Mouse (Mus musculus): ENCODE results near the gene Ttn.
A peak's percentile ranks its signal among the peaks of the same experiment; 100 is the strongest.

Ttn gene

DNA sequence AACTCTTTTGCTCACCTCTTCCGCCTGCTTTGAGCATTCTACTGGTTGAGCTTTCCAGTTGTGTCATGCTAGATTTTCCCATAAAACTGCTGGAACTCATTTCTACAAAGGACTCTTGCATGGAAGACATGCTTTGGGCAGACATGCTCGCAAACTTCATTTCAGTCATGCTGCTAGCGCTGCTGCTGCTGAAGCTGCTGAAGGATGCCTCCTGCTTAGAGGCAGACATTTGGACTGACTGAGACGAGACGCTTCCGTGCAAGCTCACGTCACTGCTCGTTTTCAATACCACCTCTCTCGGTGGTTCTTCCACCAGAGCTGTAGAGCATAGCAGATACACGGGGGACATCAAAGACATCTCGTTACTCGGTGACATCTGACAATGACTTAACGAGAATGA lies 276.7 kb downstream of the Ttn start:
- DNase-seq (ENCODE audit: low spot score in 2 of 2), result no peak

DNA sequence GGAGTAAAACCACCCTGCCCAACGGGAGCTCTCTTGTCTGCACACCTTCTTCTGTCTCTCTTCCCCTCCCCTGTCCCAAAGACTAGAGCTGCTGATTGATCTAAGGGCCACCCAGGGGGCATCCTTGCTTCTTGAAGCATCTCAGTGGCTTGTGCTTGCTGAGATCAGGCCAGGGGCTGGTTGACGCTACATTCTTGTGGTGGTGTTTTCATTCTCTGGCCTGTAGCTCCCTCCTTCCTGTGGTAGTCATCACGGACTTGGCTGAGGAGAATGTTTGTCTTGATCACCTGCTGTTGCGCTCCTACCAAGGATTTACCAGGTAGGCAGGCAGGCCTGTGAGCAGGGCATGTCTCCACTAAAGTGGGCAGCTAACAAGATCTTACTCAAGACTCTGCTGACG lies 279.6 kb downstream of the Ttn start:
- no peak for DNase-seq (ENCODE audit: low spot score in 2 of 2)

DNA sequence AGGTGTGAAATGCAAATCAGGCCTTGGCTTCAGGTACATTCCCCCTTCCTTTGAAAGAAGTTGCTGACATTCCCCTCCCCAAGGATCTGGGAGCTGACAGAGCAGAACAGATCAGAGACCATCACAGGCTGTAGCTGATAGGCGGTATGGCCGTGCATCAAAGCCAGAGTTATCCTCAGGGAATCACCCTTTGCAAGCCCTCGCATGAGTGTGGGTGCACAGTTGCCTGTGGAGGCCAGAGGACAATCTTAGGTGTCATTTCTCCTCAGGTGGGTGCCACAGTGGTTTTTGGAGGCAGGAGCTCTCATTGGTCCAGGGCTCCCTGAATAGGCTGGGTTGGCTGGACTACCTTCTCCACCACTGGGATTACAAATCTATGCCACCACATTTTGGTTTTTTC lies 280.2 kb downstream of the Ttn start:
- no peak for DNase-seq (ENCODE audit: low spot score in 2 of 2)

DNA sequence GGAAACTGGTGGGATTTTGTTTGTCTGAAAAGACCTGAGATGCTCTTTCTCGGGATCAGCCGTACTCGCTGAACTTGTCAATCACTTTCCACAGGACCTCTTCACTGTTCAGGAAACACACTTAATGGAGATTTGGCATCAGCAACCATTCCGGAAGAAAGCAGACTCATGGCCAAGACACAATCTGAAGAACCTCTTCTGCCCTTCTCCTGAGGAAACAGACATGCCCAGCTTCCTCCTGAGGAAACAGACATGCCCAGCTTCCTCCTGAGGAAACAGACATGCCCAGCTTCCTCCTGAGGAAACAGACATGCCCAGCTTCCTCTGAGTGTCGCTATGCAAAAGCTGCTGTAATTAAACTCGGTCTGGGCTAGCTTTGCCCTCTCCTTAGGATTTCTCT lies 287.1 kb downstream of the Ttn start:
- DNase-seq (ENCODE audit: low spot score in 2 of 2), result no peak

DNA sequence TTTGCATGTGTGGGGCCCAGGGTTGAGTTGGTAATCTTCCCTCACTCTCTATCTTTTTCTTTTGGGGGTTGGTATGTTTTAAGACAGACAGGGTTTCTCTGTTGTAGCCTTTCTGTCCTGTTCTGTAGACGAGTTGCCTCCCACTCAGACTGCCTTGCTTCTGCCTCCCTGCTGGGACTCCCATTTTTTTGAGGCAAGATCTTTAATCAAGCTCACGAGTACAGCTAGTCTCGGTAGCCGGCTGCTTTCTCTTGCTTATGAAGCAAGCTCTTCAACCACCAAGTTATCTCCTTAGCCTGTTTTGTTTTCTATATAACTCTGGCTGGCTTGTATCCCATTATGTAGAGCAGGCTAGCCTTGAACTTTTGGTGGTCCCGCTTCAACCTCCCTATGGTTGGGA lies 288.6 kb downstream of the Ttn start:
- no peak for DNase-seq (ENCODE audit: low spot score in 2 of 2)

DNA sequence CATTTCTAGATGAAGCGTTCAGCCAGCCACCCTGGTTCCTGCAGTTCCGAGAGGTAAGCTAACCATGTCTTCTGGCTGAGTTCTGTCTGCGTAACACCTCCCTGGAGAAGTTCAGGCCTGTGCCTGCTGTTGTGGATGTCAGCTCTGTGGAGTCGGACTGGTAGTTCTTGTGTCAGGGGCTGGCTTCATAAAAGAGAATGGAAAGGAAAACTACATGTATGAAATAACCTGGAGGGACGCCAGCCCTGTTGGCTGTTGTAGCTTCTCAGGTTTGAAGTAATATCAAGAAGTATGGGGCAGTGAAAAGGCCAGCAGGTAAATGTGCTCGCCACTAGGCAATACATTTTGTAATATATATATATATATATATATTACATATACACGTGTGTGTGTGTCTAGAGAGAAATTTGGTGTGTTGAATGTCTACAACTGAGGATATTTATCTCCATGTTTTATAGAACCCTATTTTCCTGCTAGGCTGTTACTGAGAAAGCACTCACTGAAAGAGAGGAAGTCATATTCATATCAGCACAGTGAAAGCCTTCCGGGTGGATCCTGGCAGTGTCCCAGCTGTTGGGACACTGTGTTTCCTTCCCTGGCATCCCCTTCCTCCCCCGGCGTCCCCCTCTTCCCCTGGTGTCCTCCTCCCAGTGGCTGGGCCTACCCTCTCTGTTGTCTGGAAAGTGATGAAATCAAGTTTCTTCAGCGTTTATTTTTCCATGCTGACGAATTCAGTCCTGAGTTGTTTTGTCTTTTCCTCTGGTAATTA lies 291.7 kb downstream of the Ttn start:
- no peak for DNase-seq (ENCODE audit: low spot score in 2 of 2)

DNA sequence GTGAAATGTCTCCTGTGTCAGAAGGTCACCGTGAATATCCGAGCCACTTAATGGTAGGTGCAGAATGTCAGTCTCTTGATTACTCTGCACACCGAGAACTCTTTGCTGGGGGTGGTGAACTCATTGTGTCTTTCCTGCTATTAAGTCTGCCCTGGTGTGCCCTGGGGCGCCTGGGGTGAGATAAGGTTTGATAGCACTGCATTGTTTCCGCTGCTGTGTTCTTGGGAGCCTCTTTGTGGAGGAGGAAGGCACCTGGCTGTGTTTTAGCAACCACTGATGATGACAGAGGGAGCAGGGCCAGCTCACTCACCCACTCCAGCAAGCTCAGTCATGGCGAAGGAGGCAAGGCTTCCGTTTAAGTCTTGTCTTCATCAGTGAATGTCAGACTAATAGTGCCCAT lies 294.2 kb downstream of the Ttn start:
- no peak for DNase-seq (ENCODE audit: low spot score in 2 of 2)

DNA sequence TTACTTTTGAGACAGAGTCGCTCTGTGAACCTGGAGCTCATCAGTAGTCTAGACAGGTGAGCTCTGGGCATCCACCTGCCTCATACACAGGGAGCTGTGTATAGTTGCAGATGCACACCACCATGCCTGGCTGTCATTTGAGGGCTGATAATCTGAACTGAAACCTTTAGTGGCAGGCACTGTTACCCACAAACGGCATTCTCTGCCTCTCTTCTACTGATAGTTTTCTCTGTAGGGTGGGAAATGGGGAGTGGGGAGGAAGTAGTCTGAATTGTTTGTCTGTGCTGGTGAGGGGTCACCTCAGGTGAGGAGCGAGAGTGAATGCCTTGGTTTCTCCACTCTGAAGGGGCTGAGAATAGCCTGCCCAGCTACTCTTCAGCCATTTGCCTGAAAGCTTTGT lies 294.7 kb downstream of the Ttn start:
- no peak for DNase-seq (ENCODE audit: low spot score in 2 of 2)

DNA sequence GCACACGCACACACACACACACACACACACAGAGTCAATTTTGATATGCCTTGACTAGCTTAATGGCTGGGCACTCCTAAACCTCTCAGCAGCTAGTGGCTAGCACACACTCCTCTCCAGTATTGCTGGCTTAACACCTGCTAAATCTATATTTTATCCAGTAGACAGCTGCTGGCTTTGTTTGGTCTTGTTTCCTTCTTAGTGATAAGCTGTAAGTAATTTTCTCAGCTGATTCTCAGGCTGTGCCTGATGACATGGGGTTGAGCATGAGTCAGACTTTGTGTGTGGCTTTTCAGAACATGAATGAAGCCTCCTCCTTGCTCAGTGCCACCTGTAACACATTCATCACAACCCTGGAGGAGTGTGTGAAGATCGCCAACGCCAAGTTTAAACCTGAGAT lies 295.4 kb downstream of the Ttn start:
- DNase-seq (ENCODE audit: low spot score in 2 of 2), result no peak

DNA sequence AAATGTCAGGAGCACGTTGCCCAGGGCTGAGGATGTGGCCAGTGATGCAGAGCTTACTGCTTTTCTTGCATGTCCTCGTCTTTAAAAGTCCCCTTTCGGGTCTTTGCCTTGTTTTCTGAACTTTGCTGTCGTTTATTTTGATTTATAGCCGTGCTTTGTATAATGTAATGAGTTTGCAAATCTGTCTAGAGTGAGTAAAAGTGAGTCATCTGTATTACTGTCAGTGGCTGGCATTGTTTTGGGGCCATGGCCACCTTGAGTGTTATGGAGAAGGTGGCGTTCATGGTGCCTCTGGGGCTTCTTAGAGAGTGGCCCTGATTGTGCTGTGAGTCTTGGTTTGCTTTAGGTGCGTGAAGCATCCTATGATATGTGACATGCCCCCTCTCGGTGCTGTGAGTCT lies 300.0 kb downstream of the Ttn start:
- DNase-seq (ENCODE audit: low spot score in 2 of 2), result no peak

DNA sequence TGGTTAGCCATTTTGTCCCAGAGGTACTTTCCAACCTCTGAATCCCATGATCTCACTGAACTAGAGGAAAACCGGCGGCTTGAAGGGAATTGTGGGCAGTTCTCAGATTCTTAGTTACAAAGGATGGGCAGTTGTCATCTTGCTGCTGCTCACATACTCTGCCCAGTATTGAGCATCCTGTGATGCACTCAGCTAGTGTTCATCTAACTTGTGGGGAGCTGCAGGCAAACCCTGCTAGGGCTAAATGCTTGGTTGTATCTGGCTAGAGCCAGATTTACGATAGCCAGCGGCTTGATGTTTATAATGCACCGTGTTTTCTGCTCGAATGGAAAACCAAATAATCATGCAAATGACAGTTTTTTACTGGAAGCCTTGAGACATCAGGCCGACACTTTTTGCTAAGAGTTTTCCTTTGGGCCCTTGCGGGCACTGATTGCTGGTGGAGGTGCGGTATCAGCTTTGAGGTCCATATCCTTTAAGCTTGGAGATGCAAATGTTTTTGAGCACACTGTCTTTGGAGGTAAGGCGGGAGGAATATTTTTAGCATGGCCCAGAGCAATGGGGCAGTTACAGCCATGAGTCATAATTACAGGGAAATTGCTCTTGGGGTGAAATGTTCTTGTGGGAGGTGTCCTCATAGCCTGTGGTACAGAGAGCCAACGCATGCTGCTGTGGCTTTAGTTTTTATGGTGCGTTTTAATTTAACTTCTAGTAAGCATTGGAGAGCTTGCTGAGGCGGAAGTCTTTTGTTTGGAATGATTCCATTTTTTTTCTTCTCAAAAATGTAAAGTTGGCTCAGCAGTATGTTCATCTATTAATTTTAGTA lies 305.7 kb downstream of the Ttn start:
- no peak for DNase-seq (ENCODE audit: low spot score in 2 of 2)

DNA sequence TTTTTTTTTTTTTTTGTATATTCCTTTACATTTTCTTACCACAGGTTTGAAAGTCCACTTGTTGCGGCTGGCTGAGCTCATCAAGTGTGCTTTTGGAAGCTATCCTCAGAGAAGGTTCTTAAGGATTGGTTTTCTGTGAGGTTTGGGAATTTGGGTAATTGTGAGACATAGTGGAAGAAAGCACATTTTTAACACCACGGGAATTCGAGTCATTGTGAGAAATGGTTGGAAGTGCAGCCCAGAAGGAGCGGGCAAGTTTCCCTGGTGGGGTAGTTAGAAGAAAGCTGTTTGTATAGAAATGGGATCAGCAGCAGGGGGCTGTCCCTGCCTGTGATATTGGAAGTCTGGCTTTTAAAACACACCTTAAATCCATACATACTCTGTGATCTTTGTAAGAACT lies 306.4 kb downstream of the Ttn start:
- DNase-seq (ENCODE audit: low spot score in 2 of 2), result no peak

DNA sequence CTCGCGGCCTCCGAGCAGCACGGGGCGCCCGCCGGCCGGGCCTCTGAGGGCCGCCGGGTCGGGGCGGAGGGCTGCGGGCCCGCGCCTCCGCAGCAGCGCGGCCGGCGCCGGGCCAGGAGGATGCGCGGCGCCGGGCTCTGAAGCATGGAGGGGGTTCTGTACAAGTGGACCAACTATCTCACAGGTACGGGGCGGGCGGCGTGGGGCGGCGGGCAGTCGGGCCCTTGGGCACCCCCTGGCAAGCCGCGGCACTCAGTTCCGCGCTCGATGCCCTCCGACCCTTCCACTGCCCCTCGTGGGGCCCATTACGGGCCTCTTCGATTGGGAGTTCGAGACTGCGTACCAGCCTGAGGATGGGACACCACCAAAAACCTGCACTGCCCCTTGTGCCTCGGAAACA lies 306.9 kb downstream of the Ttn start:
- DNase-seq (ENCODE audit: low spot score in 2 of 2), result no peak

DNA sequence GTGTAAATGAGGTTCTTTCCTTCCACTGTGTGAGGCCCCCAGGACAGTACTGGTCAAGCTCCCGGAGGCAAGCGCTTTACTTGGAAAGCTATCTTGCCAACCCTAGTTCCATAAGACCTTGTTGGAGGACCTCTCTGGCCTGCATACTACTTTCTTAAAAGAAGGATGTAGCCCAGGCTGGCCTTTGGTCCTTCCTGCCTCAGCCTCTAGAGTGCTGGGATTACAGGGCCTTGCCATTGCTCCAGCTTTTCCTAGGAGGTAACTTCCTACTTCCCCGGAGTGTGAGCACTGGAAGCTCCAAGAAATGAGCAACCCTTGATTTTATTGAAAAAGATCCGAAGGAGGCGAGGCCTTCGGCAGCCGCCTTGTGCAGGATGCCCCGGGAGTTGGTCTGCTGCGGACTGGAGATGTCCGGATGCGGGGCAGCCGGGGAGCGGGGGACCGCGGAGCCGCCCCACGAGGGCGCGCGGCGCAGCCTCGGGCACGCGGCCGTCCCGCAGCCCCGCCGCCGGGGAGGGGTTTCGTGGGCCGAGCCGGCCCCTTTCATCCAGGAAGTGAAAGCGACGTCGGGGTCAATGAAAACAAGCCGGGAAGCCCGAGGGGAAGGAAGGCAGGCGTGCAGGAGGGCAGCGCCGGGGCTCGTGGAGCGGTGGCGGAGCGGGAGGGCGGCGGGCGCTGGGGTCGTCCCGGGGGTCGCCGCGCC lies 307.5 kb downstream of the Ttn start, which contains the start of gene Plekha3:
Gene Plekha3 (plus strand): TSS at position 557 of the 703 bp plus-strand sequence.
- DNase-seq (ENCODE audit: low spot score in 2 of 2), result peak; percentile 62 to 71

DNA sequence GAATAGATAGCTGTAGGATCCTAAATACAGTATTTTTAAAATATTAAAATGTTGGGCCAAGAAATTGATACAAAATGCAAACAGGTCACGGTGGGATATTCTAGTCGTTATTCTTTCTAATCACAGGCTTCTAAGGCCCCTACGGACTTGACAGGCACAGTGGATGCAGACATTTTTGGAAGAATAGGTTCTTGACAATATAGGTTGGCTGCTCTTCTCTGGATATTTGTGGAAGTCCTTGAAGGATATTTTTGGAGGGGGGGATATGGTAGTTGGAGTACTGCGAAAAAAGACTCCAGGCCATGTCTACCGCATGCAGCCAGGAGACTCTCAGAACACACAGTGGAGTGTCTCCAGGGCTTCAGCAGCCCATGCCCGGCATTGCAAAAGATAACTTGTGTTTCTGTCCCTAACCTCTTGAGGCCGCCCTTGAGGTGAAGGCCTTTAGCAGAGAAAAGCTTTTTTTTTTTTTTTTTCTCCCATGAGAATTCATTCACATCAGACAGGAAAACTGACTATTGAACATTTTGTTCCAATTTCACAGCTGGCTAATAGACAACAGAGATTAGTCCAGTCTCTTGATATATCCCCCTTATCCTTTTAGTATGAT lies 308.8 kb downstream of the Ttn start:
- no peak for DNase-seq (ENCODE audit: low spot score in 2 of 2)

DNA sequence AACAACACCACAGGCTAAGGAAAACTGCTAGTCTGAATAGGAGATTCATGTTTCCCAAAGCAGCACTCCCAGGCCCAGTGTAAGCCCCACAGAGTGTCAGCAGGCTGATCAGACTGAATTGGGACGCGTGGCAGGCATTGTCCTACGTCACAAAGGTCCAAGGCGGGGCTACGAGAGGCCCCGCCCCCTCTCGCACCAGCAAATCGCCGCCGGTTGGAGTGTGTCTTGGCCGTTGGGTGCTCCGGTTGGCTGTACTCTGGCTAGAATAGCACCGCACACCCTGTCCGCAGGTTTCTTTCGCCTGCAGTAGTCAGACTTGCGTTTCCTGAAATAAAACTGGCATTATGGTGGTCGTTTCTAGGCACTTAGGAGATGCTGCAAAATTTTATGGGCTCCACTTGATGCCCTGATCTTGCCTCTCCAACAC lies 309.4 kb downstream of the Ttn start, which contains the start of gene Fkbp7:
Gene Fkbp7 (minus strand): TSS at position 151 of the 427 bp plus-strand sequence.
- DNase-seq (ENCODE audit: low spot score in 2 of 2), result peak; percentile 77 to 78

DNA sequence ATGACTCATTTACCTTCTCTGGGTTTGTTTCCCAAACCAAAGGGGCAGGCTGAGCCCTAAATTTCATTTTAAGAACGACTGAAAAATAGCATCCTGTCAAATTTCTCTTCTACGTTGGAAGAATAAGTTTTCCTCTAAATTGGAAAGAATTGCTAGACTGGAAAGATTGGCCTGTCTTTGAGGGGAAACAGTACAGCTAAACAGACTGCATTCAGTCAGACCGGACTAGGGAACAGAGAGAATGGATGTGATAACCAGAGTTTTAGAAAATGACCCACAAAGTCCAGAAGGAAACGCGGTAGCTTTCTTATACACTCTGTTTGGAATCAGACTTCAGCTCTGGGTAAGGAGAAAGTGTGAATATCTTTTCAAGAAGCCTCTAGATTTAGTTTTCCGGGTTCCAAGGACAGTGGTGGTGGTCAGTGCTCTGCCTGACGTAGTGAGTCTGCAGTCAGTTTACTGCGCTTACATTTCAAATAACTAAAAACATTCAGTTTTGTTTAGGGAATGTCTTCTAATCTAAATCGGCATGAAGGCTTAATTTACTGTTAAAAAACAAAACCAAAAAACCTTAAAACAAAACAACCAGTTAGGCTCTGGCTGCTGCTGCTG lies 310.1 kb downstream of the Ttn start:
- no peak for DNase-seq (ENCODE audit: low spot score in 2 of 2)

DNA sequence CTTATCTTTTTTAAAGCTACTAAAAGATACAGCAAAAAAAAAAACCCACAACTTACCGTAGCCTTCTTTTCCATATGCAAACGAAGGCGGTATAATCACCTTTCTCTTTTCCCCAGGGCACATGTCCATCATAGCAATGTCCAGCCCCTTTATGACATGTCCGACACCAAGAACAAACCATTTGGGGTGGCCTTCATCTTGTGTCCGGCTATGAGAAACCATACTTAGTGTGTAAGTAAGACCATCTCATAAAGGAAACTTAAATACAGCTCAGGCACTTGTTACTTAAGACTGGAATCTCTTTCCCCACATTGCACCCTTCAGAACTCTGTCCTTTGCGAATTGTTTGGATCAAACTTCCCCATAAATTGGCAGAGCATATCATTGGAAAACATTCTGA lies 310.7 kb downstream of the Ttn start:
- DNase-seq (ENCODE audit: low spot score in 2 of 2), result no peak

DNA sequence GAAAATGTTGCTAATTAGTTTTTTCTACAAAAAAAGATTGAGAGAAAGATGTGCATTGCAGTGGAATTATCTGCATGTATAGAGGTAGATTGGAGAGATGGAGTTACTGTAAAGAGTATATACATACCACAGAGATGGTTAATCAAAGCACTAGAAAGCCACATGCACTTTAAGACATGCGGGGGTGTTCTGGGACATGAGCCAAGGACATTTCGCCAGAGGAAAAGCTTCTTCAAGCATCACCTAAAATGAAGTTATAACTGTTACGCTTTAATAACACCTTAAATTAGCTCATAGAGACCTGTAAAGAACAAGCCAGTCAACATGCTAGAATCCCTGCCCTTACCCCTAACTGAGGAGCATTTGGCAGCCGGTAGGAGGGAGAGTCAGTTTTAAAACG lies 315.1 kb downstream of the Ttn start:
- no peak for DNase-seq (ENCODE audit: low spot score in 2 of 2)

DNA sequence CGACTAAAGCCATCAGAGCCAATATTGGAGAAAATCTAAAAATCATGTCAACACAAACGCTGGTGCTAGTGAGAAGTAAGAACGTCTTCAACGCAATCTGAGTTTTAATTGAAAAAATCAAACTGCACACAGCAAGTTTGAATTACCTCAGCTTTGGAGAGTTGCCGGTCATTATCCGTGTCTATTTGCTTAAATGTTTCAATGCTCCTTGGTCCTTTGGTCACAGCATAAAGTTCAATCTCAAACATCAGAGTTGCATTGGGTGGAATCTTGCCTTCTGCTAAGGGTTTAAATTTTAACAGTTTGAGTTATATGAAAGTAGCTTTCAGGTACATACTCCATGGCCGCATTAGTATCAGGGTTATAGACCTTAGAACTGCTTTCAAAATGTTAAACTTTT lies 316.8 kb downstream of the Ttn start:
- DNase-seq (ENCODE audit: low spot score in 2 of 2), result no peak

DNA sequence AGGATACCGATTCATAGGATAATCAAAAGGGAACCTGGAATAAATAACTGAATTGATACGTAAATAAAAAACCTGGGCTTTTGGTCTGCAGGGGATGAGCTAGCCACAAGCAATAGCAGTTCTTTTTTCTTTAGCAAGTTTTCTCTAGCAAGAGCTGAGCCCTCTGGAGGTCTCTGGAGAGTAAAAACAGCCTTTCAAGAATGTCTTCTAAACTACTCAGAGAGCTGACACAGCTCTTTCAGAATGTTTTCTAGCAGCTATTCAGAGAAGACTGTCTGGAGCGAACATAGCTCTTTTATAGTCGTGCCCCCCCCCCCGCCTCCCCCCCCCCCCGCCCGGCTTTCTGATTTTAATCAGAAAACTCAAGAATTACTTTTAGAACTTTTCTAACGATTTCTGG lies 322.9 kb downstream of the Ttn start:
- no peak for DNase-seq (ENCODE audit: low spot score in 2 of 2)

DNA sequence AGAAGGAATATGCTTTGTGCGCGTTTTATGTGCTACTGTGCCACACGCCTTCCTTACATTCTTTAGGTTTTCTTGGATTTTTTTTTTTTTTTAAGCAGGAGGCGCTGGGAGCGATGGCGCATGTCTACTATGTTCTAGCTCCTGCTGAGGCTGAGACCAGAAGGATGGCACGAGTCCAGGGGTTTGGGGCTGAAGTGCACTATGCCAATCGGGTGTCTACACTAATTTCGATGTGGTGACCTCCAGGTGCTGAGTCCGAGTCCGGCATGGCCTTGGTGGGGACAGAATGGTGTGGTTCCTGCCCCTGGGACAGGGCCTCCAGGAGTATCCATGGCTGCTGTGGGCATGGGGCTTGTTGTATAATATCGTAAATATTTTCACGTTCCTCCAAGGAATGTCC lies 323.8 kb downstream of the Ttn start:
- DNase-seq (ENCODE audit: low spot score in 2 of 2), result no peak

Measured in frontal cortex, postnatal 25 days (tissue).